22 mouse cellular contexts compared by ENCODE assay signal in genomic region chrX:38445705-38446104, GRCm38 (mm10).
"Had no signal": no experiment of that assay in that cellular context is flagged by ENCODE, and none has a peak within 500 bp of the region (broad histone marks: within the 10 kb centered on the region; RNA-seq: fewer than 3 reads in every experiment).

No protein-coding gene starts in this region.

- H3K4me1 ChIP-seq: intestine, embryonic 15.5 days; limb, embryonic 10.5 days; limb, embryonic 13.5 days; liver, embryonic 12.5 days; liver, embryonic 15.5 days; midbrain, embryonic 12.5 days; midbrain, embryonic 15.5 days; neural tube, embryonic 12.5 days; neural tube, embryonic 15.5 days had no signal

- H3K27me3 ChIP-seq: intestine, embryonic 15.5 days; limb, embryonic 13.5 days; liver, embryonic 12.5 days; liver, embryonic 15.5 days; midbrain, embryonic 12.5 days; midbrain, embryonic 15.5 days; neural tube, embryonic 12.5 days; neural tube, embryonic 15.5 days had no signal

- H3K36me3 ChIP-seq: intestine, embryonic 15.5 days had no signal

- H3K27ac ChIP-seq: intestine, embryonic 15.5 days; kidney, postnatal 0 days; layer of hippocampus, adult 2 months; limb, embryonic 10.5 days; limb, embryonic 13.5 days; liver, embryonic 12.5 days; liver, embryonic 15.5 days; macrophage; midbrain, embryonic 12.5 days; midbrain, embryonic 15.5 days; neural tube, embryonic 12.5 days; neural tube, embryonic 15.5 days had no signal

- H3K9me3 ChIP-seq: intestine, embryonic 15.5 days; limb, embryonic 10.5 days; limb, embryonic 13.5 days; liver, embryonic 12.5 days; liver, embryonic 15.5 days; midbrain, embryonic 12.5 days; midbrain, embryonic 15.5 days; neural tube, embryonic 12.5 days; neural tube, embryonic 15.5 days had no signal

- ATAC-seq: intestine, embryonic 15.5 days; liver, embryonic 12.5 days; midbrain, embryonic 15.5 days had no signal

- DNase-seq: kidney, adult 2 months; kidney, postnatal 25 days; layer of hippocampus, adult 9-11 months; liver; lung, embryonic 14.5 days; right cerebral cortex, adult 18-20 months; right cerebral cortex, postnatal 14 days; right cerebral cortex, postnatal 4 days; thymus, adult 2 months; thymus, postnatal 25 days had no signal

- H3K9ac ChIP-seq: intestine, embryonic 15.5 days; limb, embryonic 13.5 days; liver, embryonic 12.5 days; liver, embryonic 15.5 days; lung, embryonic 14.5 days; midbrain, embryonic 12.5 days; midbrain, embryonic 15.5 days; neural tube, embryonic 12.5 days; neural tube, embryonic 15.5 days had no signal

- H3K4me2 ChIP-seq: intestine, embryonic 15.5 days; limb, embryonic 13.5 days; liver, embryonic 12.5 days; liver, embryonic 15.5 days; lung, embryonic 14.5 days; midbrain, embryonic 12.5 days; midbrain, embryonic 15.5 days; neural tube, embryonic 12.5 days; neural tube, embryonic 15.5 days had no signal

- H3K4me3 ChIP-seq: intestine, embryonic 15.5 days; layer of hippocampus, adult 2 months; limb, embryonic 10.5 days; limb, embryonic 13.5 days; liver, embryonic 12.5 days; liver, embryonic 15.5 days; midbrain, embryonic 12.5 days; midbrain, embryonic 15.5 days; neural tube, embryonic 12.5 days; neural tube, embryonic 15.5 days had no signal
